Mouse (Mus musculus) heart, postnatal 4 days (tissue): ENCODE measurements at regions not wholly inside any gene's neighbourhood (a gene's known extent, or its start where the extent isn't known, plus 50 kb on each side); places are given as distances from the start of the nearest gene placed in this dataset.
A peak's percentile ranks its signal among the peaks of the same experiment; 100 is the strongest.

Source experiments
- DNase-seq: peaks from one replicate; pipeline ENCODE4 v3.0.0; 2021
- microRNA-seq, 2 experiments: library from miRNA; unstranded; fragments of <30 nt; microRNA quantifications; one replicate each; pipeline ENCODE4 v1.2.0; 2021 to 2022

DNA sequence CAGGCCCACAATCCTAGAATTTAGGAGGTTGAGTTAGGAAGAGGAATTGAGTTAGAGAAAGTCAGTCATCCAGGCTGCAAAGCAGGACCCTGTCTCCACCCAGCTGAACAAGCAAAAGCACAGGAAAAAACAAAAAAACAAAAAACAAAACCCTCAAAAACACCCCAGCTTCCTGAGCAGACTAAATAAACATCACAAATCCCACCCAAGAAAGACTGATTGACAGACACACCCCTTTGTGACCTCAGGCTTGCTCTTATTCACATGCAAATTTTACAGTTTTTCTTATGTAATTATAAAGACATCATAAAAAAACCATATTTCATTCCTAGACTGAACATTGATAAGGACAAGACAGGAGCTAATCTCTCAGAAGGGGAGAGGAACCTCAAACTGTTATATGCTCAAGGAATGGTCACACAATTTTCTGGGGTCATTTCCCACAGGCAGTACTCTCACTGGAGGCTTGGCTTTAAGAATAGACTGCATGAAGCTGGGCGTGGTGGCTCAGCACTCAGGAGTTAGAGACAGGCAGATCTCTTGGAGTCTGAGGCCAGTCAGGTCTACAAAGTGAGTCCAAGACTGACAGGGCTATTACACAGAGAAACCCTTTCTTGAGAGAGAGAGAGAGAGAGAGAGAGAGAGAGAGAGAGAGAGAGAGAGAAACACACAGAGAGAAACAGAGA lies 73.8 kb upstream of the Marcks start:
- DNase-seq, result no peak

DNA sequence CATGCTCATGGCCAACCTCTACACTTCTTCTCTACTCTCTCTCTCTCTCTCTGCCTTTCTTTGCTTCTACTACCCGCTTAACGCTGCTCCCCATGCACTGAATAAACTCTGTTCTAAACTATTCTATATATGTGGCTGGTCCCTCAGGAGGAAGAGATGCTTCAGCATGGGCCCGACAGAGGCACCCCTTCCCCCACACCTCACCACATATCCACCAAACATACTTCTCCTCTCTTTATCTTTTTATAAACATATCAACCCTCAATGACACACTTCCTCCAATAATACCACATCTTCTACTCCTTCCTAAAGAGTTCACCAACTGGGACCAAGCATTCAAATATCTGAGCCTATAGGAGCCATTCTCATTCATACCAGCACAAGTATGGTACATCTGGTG lies 72.6 kb upstream of the Marcks start:
- no peak for DNase-seq

DNA sequence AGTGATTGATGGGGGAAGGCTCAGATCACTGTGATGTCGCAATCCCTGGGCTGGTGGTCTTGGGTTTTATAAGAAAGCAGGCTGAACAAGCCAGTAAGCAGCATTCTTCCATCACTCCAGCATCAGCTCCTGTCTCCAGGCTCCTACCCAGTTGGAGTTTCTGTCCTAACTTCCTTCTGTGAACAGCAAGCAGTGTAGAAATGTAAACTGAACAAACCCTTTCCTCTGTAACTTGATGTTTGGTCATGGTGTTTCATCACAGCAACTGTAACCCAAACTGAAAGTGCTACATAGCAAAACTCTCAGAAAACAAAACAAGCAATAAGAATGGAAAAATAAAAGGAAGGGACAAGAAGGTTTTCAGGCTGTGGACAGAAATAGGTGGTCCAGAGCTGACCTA lies 71.5 kb upstream of the Marcks start:
- DNase-seq, result no peak

DNA sequence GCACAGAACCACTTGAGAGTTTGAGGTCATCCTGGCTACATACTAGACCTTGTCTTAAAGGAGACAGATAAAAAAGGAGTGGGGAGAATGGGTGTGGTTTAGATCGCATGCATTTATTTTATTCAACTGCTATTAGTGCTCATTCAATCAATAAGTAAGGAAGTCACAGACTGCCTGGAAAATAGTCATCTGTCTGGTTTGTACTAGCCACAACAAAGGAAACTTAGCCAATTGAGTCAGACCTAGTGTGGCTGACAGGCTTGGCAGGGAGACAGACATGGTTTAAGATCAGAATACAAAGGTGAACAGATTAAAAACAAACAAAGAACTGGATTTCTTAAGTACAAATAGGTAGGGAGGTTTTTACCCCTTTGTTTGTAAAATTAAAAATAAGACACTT lies 68.3 kb upstream of the Marcks start:
- no peak for DNase-seq

DNA sequence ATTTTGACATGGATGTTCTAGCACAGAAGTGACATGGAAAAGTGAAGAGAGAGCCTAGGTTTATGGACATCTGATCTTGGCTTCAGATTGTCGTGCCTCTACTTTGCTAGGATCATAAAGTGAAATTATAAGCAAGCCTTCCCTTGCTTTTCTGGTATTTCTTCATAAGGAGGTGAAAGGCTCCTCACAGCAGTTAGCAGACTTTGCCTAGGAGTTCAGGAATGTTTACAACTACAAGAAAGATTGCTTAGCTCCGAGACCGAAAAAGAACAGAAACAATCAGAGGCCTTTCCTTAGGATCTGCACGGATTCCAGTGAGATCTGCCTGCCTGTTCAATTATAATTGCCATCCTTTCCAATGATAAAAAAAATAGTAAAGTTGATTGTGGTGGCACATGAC lies 67.8 kb upstream of the Marcks start:
- no peak for DNase-seq

DNA sequence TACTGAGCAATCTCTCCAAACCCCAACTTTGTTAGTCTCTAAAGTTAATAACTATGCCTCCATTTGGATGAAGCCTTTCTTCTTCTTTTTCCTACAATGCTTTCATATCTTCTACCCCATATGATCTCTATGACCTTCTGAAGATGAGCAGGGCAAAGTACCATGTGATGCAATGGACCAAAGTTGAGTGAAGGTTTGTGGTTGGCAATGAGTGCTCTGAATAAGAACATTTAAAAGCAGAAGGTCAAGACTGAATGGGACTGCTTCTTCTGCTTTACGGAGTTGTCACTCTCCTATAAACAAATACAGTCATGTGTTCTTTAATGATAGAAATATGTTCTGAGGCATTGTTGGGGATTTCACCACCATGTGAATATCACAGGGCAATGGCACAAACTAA lies 65.0 kb upstream of the Marcks start:
- DNase-seq, result no peak

DNA sequence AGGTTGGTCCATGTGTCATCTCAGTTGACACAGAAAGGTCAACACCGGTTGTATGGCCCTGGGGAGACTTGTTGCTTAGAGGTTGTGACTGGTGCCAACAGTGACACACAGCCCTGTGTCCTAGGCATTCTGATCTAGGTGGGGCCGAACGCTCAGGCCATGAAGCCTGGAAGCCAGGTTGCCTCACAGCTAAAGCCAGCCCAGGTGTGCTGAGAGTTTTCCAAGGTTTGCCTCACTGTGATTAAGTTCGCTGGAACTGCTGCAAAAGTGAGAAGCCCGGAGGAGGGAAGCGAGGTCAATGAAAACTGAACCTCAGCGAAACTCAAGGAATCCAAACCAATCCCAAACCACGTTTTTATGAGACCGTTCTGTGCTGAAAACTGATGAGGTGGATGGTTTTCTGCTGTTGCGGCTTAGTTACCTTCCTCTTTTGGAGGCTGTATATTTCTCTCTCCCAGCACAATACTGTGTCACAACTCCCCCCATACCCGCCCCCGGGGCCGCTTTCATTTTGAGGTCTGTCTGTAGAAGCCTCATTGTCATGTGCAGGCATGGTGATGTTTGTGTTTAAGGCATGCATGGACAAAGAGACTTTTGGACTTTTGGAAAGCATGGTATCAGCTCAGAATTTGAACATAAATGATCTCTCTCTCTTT lies 56.2 kb upstream of the Marcks start:
- no peak for DNase-seq

DNA sequence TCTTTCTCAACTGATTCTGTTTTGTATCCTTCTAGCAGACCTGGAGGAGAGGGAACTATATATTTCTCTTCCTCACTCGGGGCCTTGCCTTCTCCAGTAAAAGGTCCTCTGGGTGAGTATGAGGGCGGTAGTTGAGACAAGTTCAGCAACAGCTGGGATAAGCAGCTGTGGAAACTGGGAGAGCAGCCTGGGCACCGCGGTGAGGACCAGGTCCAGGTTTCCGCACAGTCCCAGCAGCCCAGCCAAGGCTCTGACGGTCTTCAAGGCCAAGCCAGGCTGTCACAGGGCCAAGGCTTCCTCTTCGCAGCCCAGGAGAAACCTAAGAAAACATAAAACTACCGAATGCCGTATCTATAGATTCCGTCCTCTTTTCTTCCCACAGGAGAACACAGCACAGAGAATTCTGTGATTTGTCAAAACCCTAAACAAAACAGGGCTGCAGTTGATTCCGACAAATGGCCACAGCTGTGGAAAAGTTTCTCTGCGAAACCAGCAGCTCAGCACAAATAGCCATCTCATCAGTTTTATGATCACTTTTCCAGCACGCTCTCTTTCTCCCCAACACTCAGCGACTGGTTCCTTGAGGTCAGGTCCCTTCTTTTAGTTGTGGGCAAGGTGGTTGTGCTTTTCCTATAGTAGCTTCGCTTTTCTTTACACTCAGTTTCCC lies 55.5 kb upstream of the Marcks start:
- DNase-seq, result peak; percentile 67

DNA sequence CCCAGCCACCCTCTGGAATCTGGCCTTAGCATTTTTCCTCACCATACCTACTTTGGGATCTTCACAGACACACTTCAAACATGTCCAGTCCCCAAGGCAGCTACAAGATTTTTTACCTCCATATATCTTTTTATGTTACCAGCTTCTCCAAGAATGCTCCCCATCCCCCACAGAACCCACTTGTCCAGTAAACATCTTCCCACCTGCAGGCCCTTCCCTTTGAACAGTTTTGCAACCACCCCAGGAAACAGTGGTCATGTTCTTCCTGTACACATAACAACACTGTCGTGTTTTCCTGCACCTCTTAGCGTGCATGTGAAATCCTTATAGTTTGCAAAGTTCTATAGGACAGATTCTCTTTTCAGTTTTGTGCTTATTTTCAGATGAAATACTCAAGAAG lies 53.9 kb upstream of the Marcks start:
- no peak for DNase-seq

DNA sequence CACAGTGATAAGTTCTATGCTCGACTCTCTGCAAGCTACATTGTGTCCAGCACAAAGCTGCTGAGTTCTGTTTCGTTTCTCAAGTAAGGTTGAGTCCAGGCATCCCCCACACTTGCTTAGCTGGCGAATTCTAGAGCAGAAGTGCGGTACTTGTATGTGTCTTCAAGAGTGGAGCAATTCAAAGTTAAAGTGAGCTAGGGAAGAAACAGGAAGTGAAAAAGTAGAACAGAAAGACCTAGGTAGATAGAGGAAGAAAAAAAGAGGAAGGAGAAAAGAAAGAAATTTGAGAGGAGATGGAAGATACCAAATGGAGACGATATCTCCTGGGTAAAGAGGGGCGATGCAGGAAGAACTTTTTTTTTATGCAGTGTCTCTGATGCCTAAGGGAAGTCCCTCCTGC lies 51.4 kb upstream of the Marcks start:
- DNase-seq, result no peak

Small RNA genes lying in the stretch of these regions (microRNA-seq; reads per million reads assigned to microRNA genes)
- 0 reads per million in 2 experiments for gene Gm24710
